Mouse (Mus musculus) frontal cortex, postnatal 25 days (tissue): ENCODE measurements at regions not wholly inside any gene's neighbourhood (a gene's known extent, or its start where the extent isn't known, plus 50 kb on each side); places are given as distances from the start of the nearest gene placed in this dataset.

Experiments used
- DNase-seq, 2 experiments: peaks; one replicate each; pipeline ENCODE4 v3.0.0; 2022; ENCODE audit warnings: low spot score in 2 of 2

DNA sequence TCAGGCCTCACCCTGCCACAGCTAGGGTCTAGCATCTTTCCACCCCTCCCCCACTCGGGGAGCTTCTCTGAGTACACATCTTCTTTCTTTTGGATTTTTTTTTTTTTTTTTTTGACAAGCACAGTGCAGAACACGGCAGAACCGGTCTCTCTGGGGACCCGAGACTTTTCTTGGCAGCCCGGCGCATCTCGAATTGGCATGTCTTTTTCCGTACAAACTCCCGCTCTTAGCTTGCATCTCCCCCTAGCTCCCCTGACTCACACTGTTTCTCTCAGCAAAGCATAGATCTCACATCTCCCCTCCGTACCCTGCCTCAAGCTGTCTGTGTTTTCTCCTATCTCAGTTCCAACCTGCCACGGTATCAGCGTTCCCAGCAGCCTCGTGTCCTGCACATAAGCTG lies 58.4 kb upstream of the Unc5b start:
- no peak for DNase-seq

DNA sequence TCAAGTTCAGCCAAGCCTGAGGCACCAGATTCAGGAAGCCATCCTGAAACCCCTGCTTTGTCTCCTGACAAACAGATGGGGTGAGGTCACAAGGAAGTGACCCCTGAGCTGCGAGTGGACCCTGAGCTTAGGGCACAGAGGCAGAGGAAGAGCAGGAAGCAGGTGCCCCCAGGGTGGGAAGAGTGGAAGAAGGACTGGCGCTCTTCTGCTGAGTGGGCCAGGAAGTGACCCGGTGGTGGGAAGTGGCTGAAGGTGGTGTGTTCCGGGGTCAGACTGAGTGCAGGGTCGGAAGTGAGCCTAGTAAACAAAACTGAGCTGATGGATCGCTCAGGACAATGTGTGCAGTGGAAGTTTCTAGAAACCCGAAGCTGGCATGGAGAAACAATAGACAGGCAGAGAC lies 57.2 kb upstream of the Unc5b start:
- no peak for DNase-seq

GRCm38 (mm10) chr10:60885348-60886275 lies 54.2 kb upstream of the Unc5b start:
- no peak for DNase-seq

- no peak for DNase-seq
Measured at GRCm38 (mm10) chr10:60884806-60885205, 53.4 kb upstream of the Unc5b start.
